Mouse (Mus musculus) kidney, postnatal 4 days (tissue): Measurements from ENCODE around the gene Baiap2.

Experiments used
- DNase-seq, 2 experiments: peaks; one replicate each; pipeline ENCODE4 v3.0.0; 2021; ENCODE audit warnings: mixed read lengths in 2 of 2

Baiap2 gene

GRCm38 (mm10) chr11:119981769-119982168 lies 39.2 kb downstream of the Baiap2 start:
- DNase-seq, result no peak

GRCm38 (mm10) chr11:119982236-119982635 lies 39.7 kb downstream of the Baiap2 start:
- no peak for DNase-seq

- DNase-seq, result no peak
Measured at GRCm38 (mm10) chr11:119983151-119983550, 40.6 kb downstream of the Baiap2 start.

- DNase-seq, result no peak
Measured at GRCm38 (mm10) chr11:119986751-119987425, 44.3 kb downstream of the Baiap2 start.

DNA sequence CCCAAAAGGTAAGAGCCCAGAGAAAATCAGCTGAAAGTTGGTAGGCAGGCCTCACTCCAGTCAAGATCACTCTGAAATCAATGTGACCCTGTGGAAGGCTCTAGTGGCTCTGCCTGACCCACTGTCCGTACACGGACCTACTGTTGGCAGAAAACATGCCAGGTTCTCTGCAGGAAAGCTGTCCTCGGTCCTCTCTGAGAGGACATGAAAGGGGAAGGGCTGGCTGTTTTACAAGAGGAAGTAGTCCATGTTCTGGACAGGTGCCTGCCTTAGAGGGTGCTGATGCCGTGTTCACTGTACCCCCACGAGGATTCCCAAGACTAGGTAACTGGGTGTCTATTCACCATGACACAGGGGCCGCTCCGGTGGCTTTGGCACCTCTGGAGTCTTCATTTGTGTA lies 45.3 kb downstream of the Baiap2 start:
- no peak for DNase-seq

DNA sequence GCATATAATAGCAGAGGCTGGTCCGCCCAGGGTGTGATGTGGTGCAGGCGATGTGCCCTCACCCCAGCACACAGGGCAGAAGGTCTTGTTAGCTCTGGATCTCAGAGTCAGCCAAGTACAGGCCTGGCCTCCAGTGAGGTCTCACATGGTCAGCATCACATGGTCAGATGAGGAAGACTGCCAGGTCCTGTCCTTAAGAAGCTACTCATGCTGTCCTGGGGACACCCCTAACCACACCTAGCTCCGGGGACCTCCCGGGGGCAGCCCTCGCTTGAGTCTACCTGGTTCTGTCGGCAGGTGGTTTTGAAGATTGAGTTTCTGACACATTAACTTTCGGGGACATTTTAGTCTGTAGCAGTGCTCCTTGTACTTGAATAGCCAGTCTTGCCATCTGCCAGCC lies 45.8 kb downstream of the Baiap2 start:
- peak in 1 of 2 experiments; percentile 38 for DNase-seq

GRCm38 (mm10) chr11:119989115-119989564 lies 46.6 kb downstream of the Baiap2 start:
- peak; percentile 45 to 65 for DNase-seq

- no peak for DNase-seq
Measured at GRCm38 (mm10) chr11:119990658-119991337, 48.2 kb downstream of the Baiap2 start.

GRCm38 (mm10) chr11:119991338-119991678 lies 48.7 kb downstream of the Baiap2 start:
- DNase-seq, result peak; percentile 97 to 98

GRCm38 (mm10) chr11:119997351-119997750 lies 54.8 kb downstream of the Baiap2 start:
- DNase-seq, result no peak

DNA sequence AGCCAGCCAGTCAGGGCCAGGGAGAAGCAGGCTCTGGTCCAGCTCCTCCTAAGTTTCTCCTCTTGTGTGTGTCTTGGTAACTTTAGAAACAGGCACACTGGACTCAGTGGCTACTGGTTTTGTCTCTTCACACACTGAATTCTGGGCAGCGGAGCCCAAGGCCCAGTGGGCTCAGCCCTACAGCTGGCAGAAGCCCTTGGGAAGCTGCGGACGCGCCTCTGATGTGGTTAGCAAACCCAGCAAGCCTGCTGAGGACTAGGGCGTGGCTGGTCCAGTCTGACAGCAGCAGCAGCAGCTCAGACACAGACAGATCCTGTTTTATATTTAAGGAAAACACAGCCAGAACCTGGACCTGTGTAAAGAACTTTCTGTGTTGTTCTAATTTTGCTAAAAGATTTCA lies 59.5 kb downstream of the Baiap2 start:
- no peak for DNase-seq

DNA sequence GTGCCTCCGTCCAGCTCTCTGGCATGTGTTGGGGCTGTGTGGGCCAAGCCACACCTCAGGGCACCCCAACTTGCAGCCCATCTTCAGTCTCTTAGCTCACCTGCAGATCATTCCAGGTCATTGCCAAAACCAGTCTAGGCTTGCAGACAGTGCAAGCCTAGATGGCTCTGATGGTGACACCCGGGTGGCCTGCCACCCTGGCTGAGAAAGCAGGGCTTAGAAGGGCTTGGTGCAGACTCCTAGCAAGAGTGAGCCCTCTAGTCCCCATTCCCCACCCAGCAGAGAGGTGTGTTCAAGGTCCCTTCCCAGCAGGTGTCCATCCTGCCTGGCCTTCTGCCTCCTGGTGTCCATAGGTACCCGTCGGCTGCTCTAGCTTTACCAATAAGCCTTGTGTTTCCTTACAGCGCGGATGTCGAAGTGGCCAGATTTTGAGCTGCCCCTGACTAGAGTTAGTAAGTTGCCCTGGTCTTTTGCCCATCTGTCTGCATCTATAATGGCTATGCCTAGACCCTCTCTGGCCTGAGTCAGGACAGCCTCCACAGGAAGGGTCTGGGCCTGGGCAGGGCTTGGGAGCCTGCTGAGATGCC lies 60.2 kb downstream of the Baiap2 start:
- DNase-seq, result no peak

- no peak for DNase-seq
Measured at GRCm38 (mm10) chr11:120005434-120006317, 63.1 kb downstream of the Baiap2 start.

DNA sequence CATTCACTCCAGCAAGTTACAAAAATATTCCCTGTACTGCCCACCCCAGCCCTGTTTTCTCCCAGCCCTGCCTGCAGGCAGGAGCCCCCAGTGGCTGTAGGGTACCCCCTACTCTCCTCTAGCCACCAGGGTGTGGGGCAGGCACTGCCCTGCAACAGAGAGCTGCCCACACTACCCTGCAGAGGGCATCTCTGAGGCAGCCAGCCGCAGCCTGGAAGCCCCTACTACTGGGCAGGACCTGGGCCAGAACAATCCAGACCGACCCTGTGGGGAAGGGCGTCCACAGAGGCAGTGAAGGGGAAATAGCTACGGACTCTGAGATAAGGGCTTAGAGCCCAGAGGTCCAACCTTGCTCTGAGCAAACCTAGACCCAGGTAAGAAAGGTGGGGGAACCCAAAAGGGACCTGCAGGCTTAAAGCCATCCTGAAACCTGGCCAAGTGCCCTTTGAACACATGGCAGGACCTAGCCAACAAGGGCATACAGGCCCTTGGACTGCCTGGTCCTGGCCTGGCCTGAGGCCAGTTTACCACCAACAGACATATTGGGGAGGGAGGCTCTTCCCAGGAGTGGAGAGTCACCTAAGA lies 65.0 kb downstream of the Baiap2 start:
- DNase-seq, result peak in 1 of 2 experiments; percentile 58

DNA sequence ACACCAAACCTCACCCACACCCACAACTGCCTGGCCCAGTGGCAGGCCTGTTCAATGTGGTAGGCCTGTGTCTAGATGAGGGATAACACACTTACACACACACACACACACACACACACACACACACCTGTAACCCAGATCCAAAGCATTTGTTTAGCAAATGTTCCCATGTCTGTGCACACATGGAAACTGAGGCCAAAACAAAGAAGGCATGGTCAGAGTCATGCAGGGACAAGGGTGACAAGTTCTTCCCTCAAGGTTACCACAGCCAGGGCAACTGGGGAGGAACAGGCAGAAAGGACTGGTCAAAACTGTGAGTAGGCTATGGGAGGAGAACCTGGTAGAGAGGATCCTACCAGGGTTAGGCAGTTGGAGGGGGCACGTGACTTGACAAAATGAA lies 65.9 kb downstream of the Baiap2 start:
- DNase-seq, result no peak

GRCm38 (mm10) chr11:120008956-120009355 lies 66.4 kb downstream of the Baiap2 start:
- no peak for DNase-seq

DNA sequence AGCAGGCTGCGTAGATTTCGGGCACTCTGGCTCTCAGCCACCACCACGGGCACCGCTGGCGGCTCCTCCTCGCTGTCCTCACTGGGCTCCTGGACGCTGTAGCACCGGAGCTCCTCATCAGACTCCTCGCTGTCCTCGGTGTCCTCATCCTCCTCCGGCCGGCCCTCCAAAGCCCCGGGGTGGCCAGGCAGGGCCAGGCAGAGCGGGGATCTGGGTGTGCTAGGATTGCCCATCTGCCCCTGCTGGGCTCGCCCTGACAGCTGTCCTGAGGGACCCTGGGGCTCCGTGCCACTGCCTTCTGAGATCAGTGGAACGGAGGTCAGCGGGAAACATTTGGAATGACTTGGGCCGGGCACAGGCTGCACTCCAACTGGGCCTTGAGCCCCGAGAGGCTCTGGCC lies 67.4 kb downstream of the Baiap2 start:
- DNase-seq, result no peak

DNA sequence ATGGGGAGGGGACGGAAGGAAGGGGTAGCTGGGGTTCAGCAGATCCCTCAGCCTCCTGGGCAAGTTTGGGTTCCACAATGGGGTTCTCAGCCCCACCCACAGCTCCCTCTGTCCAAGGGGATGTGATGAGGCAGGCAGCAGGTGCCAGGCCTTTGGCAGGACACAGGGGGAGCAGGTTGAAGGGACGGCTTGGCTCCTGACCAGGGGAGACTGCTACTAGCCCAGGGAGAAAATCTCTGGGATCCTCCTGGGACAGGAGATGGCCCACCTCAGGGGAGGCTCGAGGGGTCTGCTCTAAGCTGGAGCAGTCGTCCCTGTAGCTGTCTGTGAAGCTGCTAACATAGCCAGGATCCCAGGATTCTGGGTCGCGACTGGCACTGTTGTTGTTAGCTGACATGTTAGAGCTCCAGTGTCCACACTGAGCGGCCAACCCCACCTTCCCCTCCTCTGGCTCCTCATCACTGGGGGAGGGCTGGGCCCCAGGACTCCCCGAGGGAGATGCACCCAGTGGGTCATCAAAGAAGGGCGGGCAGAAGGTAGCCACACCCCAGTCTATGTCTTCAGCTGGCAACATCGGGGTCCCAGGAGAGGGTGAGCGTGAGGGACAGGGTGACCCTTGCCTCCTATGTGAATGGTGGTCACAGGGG lies 68.7 kb downstream of the Baiap2 start:
- no peak for DNase-seq

GRCm38 (mm10) chr11:120011761-120012560 lies 69.4 kb downstream of the Baiap2 start:
- peak; percentile 74 to 81 for DNase-seq

DNA sequence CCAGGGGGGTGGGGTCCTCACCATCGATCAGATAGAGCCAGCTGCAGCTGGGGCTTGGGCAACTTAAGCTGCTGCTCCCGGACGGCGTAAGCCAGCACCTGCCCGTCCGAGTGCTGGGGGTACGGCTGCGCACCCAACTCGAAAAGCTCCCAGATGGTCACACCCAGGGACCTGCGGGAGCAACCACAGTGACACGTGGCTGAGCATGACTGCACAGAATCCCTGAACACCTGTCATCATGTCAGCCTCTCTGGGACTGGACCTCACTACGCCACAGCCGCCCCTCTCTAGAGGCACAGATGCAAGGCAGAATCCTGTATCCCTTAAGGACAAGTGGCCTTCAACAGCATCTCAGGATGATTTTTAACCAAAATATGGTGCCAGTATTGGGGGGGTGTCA lies 70.1 kb downstream of the Baiap2 start:
- no peak for DNase-seq

DNA sequence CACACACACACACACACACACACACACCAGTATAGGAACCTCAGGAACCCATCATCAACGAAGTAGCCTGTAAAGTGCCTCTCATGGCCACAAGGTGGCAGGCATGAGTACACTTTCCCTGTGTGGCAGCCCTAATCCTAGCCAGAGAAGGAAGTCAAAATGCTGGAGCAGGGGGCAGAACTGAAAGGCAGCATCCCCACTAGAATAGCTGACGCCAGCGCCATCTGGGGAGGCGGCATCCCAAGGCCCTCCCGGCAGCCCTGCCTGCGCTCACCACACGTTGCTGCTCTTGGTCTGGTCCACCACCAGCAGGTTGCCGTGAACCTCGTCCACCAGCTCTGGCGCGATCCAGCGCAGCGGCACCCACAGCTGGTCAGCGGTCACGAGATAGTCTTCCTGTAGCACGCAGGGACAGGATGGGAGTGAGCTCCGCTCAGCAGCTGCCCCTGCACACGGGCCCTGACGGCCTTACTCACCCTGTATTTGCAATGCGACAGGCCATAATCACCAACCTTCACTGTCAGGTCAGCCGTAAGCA lies 70.7 kb downstream of the Baiap2 start:
- peak; percentile 89 to 91 for DNase-seq
